Mouse (Mus musculus): Measurements from ENCODE around the gene Wnt5b. TPM values are rescaled to one million over a fixed set of nuclear protein-coding genes. Genes with fewer than 3 reads are reported as not detected.

Gene Wnt5b
- polyA plus RNA-seq, 1 experiment from 2014 or later = 7.3 TPM

- Histone ChIP-seq H3K9me3 (ENCODE audit: control insufficient read depth, low read length) (no peaks in the 10 kb centered on the region), H3K4me2 (ENCODE audit: low read depth) (no peak overlapping the region), H3K27me3 (ENCODE audit: control insufficient read depth, insufficient read depth, low read length) (no peaks in the 10 kb centered on the region), H3K4me3 (ENCODE audit: low read depth, low read length) (no peak overlapping the region), H3K36me3 (ENCODE audit: control insufficient read depth, insufficient read depth, low read length) (no peaks in the 10 kb centered on the region), H3K9ac (ENCODE audit: low read length) (no peak overlapping the region), H3K27ac (ENCODE audit: low read depth, low read length) (no peak overlapping the region), H3K4me1 (ENCODE audit: control insufficient read depth, insufficient read depth, low read length) (no peaks in the 10 kb centered on the region; the same call in 1 of the 2 replicates)
- ATAC-seq (ENCODE audit: insufficient read depth, low FRiP score, low TSS enrichment) = no peak
- 88% methylated on average over 15 of the region's 15 CpGs for WGBS
- DNase-seq (ENCODE audit: low spot score) = no peak
These were observed 129.7 kb downstream of the Wnt5b start for GRCm38 (mm10) chr6:119414262-119415043.

DNA sequence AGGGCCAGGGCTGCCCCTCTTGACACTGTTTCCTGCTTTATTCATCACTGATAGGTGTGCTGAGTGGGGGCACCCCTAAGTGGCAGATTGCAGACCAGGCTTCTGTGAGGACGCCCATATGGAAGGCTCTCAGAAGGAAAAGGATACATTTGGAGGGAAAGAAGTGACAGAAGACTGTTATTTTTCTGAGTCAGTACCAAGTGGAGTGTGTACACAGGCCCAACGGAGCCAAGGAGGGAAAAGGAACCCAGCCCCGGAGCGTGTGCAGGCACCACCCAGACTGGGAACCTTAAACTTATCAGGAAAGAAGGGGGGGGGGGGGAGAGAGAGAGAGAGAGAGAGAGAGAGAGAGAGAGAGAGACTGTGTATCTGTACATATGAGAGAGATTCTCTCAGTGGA is 131.6 kb downstream of the Wnt5b start:
- Histone ChIP-seq H3K4me2 (ENCODE audit: low read depth) (no peak overlapping the region), H3K27ac (ENCODE audit: low read depth, low read length) (no peak overlapping the region), H3K4me3 (ENCODE audit: low read depth, low read length) (no peak overlapping the region), H3K36me3 (ENCODE audit: control insufficient read depth, insufficient read depth, low read length) (no peaks in the 10 kb centered on the region), H3K27me3 (ENCODE audit: control insufficient read depth, insufficient read depth, low read length) (no peaks in the 10 kb centered on the region), H3K9me3 (ENCODE audit: control insufficient read depth, low read length) (no peaks in the 10 kb centered on the region), H3K9ac (ENCODE audit: low read length) (no peak overlapping the region), H3K4me1 (ENCODE audit: control insufficient read depth, insufficient read depth, low read length) (no peaks in the 10 kb centered on the region; the same call in 1 of the 2 replicates)
- DNase-seq (ENCODE audit: low spot score) = no peak
- 97% methylated on average over 4 of the region's 4 CpGs for WGBS
- ATAC-seq (ENCODE audit: insufficient read depth, low FRiP score, low TSS enrichment) = no peak

- H3K4me2 ChIP-seq (ENCODE audit: low read depth) = no peak overlapping the region
- DNase-seq (ENCODE audit: low spot score) (no peak), ATAC-seq (ENCODE audit: insufficient read depth, low FRiP score, low TSS enrichment) (no peak)
- WGBS = 76% methylated on average over 3 of the region's 3 CpGs
- H3K27ac ChIP-seq (ENCODE audit: low read depth, low read length) = no peak overlapping the region
- H3K9me3 ChIP-seq (ENCODE audit: control insufficient read depth, low read length) = no peaks in the 10 kb centered on the region
- no peaks in the 10 kb centered on the region for H3K36me3 ChIP-seq (ENCODE audit: control insufficient read depth, insufficient read depth, low read length)
- H3K9ac ChIP-seq (ENCODE audit: low read length) = no peak overlapping the region
- no peaks in the 10 kb centered on the region for H3K27me3 ChIP-seq (ENCODE audit: control insufficient read depth, insufficient read depth, low read length)
- H3K4me3 ChIP-seq (ENCODE audit: low read depth, low read length) = no peak overlapping the region
- no peaks in the 10 kb centered on the region for H3K4me1 ChIP-seq (ENCODE audit: control insufficient read depth, insufficient read depth, low read length)
These were observed 132.6 kb downstream of the Wnt5b start for GRCm38 (mm10) chr6:119411511-119411910.

DNA sequence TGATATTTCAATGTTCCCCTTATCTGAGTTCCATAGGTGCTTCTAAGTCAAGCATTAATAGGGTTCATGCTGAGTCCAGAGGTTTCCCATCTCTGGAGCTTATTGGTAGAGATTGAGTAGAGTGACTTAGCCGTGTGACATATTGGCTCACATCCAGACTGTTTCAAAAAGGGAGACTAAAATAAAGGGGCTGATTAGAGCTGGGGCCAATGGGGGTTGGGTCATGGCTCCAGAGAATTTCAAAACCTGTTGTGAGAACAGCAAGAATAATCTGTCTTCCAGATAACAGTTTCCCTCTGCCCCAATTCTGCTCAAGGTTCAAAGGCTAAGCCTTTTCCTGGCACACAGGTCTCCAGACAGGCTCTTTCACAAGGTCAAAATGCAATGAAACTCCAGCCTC is 134.4 kb downstream of the Wnt5b start:
- H3K36me3 ChIP-seq (ENCODE audit: control insufficient read depth, insufficient read depth, low read length) = no peaks in the 10 kb centered on the region
- 92% methylated on average over 1 of the region's 1 CpGs for WGBS

GRCm38 (mm10) chr6:119408582-119408981 is 135.6 kb downstream of the Wnt5b start:
- H3K4me3 ChIP-seq (ENCODE audit: low read depth, low read length) = no peak overlapping the region
- 79% methylated on average over 9 of the region's 9 CpGs for WGBS
- DNase-seq (ENCODE audit: low spot score) (no peak), ATAC-seq (ENCODE audit: insufficient read depth, low FRiP score, low TSS enrichment) (no peak)
- H3K36me3 ChIP-seq (ENCODE audit: control insufficient read depth, insufficient read depth, low read length) = no peaks in the 10 kb centered on the region
- H3K9ac ChIP-seq (ENCODE audit: low read length) = no peak overlapping the region
- no peaks in the 10 kb centered on the region for H3K9me3 ChIP-seq (ENCODE audit: control insufficient read depth, low read length)
- H3K27me3 ChIP-seq (ENCODE audit: control insufficient read depth, insufficient read depth, low read length) = no peaks in the 10 kb centered on the region
- no peak overlapping the region for H3K4me2 ChIP-seq (ENCODE audit: low read depth)
- H3K27ac ChIP-seq (ENCODE audit: low read depth, low read length) = no peak overlapping the region
- H3K4me1 ChIP-seq (ENCODE audit: control insufficient read depth, insufficient read depth, low read length) = no peaks in the 10 kb centered on the region

More for the DNA sequence above, 134.4 kb downstream of the Wnt5b start:
- Histone ChIP-seq H3K9me3 (ENCODE audit: control insufficient read depth, low read length) (no peaks in the 10 kb centered on the region), H3K27ac (ENCODE audit: low read depth, low read length) (no peak overlapping the region), H3K27me3 (ENCODE audit: control insufficient read depth, insufficient read depth, low read length) (no peaks in the 10 kb centered on the region), H3K9ac (ENCODE audit: low read length) (no peak overlapping the region), H3K4me2 (ENCODE audit: low read depth) (no peak overlapping the region), H3K4me1 (ENCODE audit: control insufficient read depth, insufficient read depth, low read length) (no peaks in the 10 kb centered on the region), H3K4me3 (ENCODE audit: low read depth, low read length) (no peak overlapping the region)
- no peak for DNase-seq (ENCODE audit: low spot score)
- ATAC-seq (ENCODE audit: insufficient read depth, low FRiP score, low TSS enrichment) = no peak

DNA sequence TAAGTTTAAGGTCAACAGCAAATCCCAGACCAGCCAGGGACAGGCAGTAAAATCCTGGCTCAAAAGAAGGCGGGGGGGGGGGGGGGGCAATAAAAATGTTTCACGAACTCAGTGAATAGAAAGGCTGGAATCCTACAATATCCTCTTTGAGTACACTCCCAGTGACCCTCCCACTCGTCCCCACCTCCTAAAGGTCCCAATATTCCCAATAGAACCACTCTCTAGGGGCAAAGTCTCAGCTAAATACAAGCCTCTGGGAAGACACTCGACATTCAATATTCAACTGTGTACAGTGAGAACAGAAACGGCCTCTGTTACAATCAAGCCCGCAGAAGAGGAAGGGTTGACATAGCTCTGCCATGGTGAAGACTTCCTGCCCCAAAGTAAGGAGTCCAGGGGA is 136.3 kb downstream of the Wnt5b start:
- no peak for ATAC-seq (ENCODE audit: insufficient read depth, low FRiP score, low TSS enrichment)
- H3K4me2 ChIP-seq (ENCODE audit: low read depth) = no peak overlapping the region
- H3K4me1 ChIP-seq (ENCODE audit: control insufficient read depth, insufficient read depth, low read length) = no peaks in the 10 kb centered on the region

GRCm38 (mm10) chr6:119406528-119406927 is 137.6 kb downstream of the Wnt5b start:
- Histone ChIP-seq H3K9me3 (ENCODE audit: control insufficient read depth, low read length) (no peaks in the 10 kb centered on the region), H3K4me1 (ENCODE audit: control insufficient read depth, insufficient read depth, low read length) (no peaks in the 10 kb centered on the region), H3K27ac (ENCODE audit: low read depth, low read length) (no peak overlapping the region), H3K4me3 (ENCODE audit: low read depth, low read length) (no peak overlapping the region), H3K4me2 (ENCODE audit: low read depth) (no peak overlapping the region), H3K36me3 (ENCODE audit: control insufficient read depth, insufficient read depth, low read length) (no peaks in the 10 kb centered on the region), H3K27me3 (ENCODE audit: control insufficient read depth, insufficient read depth, low read length) (no peaks in the 10 kb centered on the region), H3K9ac (ENCODE audit: low read length) (no peak overlapping the region)
- ATAC-seq (ENCODE audit: insufficient read depth, low FRiP score, low TSS enrichment) (no peak), DNase-seq (ENCODE audit: low spot score) (no peak)
- WGBS = 90% methylated on average over 8 of the region's 8 CpGs

More for the DNA sequence above, 136.3 kb downstream of the Wnt5b start:
- H3K27me3 ChIP-seq (ENCODE audit: control insufficient read depth, insufficient read depth, low read length) = no peaks in the 10 kb centered on the region
- DNase-seq (ENCODE audit: low spot score) = no peak
- no peak overlapping the region for H3K4me3 ChIP-seq (ENCODE audit: low read depth, low read length)
- no peaks in the 10 kb centered on the region for H3K9me3 ChIP-seq (ENCODE audit: control insufficient read depth, low read length)
- H3K36me3 ChIP-seq (ENCODE audit: control insufficient read depth, insufficient read depth, low read length) = no peaks in the 10 kb centered on the region
- 50% methylated on average over 6 of the region's 6 CpGs for WGBS
- no peak overlapping the region for H3K27ac ChIP-seq (ENCODE audit: low read depth, low read length)
- no peak overlapping the region for H3K9ac ChIP-seq (ENCODE audit: low read length)

DNA sequence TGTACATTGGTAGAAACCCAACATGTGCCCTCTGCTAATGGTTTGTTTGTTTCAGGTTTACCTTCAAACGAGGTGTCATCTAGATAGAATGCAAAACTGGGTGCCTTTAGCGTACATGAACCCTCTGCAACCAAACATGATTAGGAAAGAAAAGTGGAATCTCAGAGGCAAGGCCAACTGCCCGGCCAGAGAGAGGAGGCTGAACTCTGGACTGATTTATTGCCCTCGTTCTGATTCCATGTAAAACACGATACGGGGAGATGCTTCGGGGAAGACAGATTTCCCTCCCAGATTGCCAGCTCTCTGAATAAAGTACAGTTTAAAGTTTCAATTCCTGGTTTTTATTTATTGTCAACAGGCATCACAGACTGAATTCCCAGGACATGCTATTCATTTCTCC is 138.8 kb downstream of the Wnt5b start:
- ATAC-seq (ENCODE audit: insufficient read depth, low FRiP score, low TSS enrichment) (no peak), DNase-seq (ENCODE audit: low spot score) (no peak)
- Histone ChIP-seq H3K4me2 (ENCODE audit: low read depth) (no peak overlapping the region), H3K27ac (ENCODE audit: low read depth, low read length) (no peak overlapping the region), H3K9me3 (ENCODE audit: control insufficient read depth, low read length) (no peaks in the 10 kb centered on the region), H3K27me3 (ENCODE audit: control insufficient read depth, insufficient read depth, low read length) (no peaks in the 10 kb centered on the region), H3K4me3 (ENCODE audit: low read depth, low read length) (no peak overlapping the region), H3K9ac (ENCODE audit: low read length) (no peak overlapping the region), H3K4me1 (ENCODE audit: control insufficient read depth, insufficient read depth, low read length) (no peaks in the 10 kb centered on the region), H3K36me3 (ENCODE audit: control insufficient read depth, insufficient read depth, low read length) (no peaks in the 10 kb centered on the region)
- WGBS = 54% methylated on average over 7 of the region's 7 CpGs

DNA sequence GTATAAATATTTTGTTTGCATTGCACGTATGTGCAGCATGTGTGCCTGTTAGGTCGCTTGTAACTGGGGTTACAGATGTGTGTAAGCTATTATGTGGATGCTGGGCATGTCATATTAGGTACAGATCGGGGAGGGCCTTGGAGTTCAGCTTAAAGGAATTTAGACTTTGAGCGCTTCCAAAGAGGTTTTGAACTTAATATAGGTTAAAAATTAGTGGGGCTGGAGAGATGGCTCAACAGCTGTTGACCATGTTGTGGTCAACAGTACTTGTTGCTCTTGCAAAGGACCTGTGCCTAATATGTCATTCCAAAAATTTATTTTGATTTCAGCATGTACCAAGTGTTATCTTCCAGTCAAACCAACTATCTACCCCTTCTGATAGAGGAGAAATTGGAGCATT is 139.3 kb downstream of the Wnt5b start:
- 92% methylated on average over 4 of the region's 4 CpGs for WGBS
- Histone ChIP-seq H3K9me3 (ENCODE audit: control insufficient read depth, low read length) (no peaks in the 10 kb centered on the region), H3K4me2 (ENCODE audit: low read depth) (no peak overlapping the region), H3K27ac (ENCODE audit: low read depth, low read length) (no peak overlapping the region), H3K9ac (ENCODE audit: low read length) (no peak overlapping the region), H3K36me3 (ENCODE audit: control insufficient read depth, insufficient read depth, low read length) (no peaks in the 10 kb centered on the region), H3K27me3 (ENCODE audit: control insufficient read depth, insufficient read depth, low read length) (no peaks in the 10 kb centered on the region), H3K4me1 (ENCODE audit: control insufficient read depth, insufficient read depth, low read length) (no peaks in the 10 kb centered on the region), H3K4me3 (ENCODE audit: low read depth, low read length) (no peak overlapping the region)
- no peak for DNase-seq (ENCODE audit: low spot score)
- no peak for ATAC-seq (ENCODE audit: insufficient read depth, low FRiP score, low TSS enrichment)

All from neural tube, embryonic 11.5 days (tissue).